Mouse (Mus musculus) ES-E14 (cell line): Measurements from ENCODE around the gene Icam1. TPM values are rescaled to one million over a fixed set of nuclear protein-coding genes. Genes with fewer than 3 reads are reported as not detected.
A peak's percentile ranks its signal among the peaks of the same experiment; 100 is the strongest.

Experiments used
- DNase-seq: peaks from one replicate; pipeline ENCODE4 v3.0.0-alpha.2; 2013; ENCODE audit warnings: low read depth, low spot score
- H3K27ac ChIP-seq: 2 replicates; pipeline ENCODE4 v1.5.1; 2012; ENCODE audit warnings: low read depth, mild to moderate bottlenecking, low read length, moderate library complexity, mixed read lengths; ENCODE audit not compliant: poor library complexity, insufficient read depth, severe bottlenecking
- H3K36me3 ChIP-seq: 2 replicates; pipeline ENCODE4 v1.6.1; 2012; ENCODE audit warnings: mild to moderate bottlenecking, low read length, moderate library complexity, mixed read lengths; ENCODE audit not compliant: control insufficient read depth, poor library complexity, insufficient read depth, severe bottlenecking
- H3K4me1 ChIP-seq, 2 experiments: fragments of 150-350 bp in 1 of 2; sonication (generic) in 1 of 2; 2 replicates each; pipeline ENCODE4 v1.6.1; 2012; ENCODE audit warnings: low read length in 2 of 2, mild to moderate bottlenecking in 1 of 2, mixed read lengths in 1 of 2; ENCODE audit not compliant: control insufficient read depth in 2 of 2, insufficient read depth in 2 of 2, poor library complexity in 1 of 2
- H3K4me3 ChIP-seq, 2 experiments: fragments of 150-350 bp in 1 of 2; sonication (generic) in 1 of 2; 2 replicates each; pipeline ENCODE4 v1.5.1; 2012; ENCODE audit warnings: low read length in 2 of 2, low read depth in 1 of 2, mild to moderate bottlenecking in 1 of 2, mixed read lengths in 1 of 2; ENCODE audit not compliant: insufficient read depth in 1 of 2, poor library complexity in 1 of 2, severe bottlenecking in 1 of 2
- H3K9ac ChIP-seq: 2 replicates; pipeline ENCODE4 v1.6.1; 2012; ENCODE audit warnings: low read depth, mild to moderate bottlenecking, low read length, mixed read lengths; ENCODE audit not compliant: poor library complexity, insufficient read depth, severe bottlenecking
- H3K9me3 ChIP-seq: fragments of 150-350 bp; sonication (generic); 2 replicates; pipeline ENCODE4 v1.6.1; 2012; ENCODE audit warnings: low read depth, mild to moderate bottlenecking, low read length; ENCODE audit not compliant: control insufficient read depth, insufficient read depth
- CHD2 ChIP-seq: IDR thresholded peaks from 2 replicates; pipeline ENCODE4 v1.6.1; 2014; ENCODE audit warnings: mild to moderate bottlenecking, low read depth, low read length, inconsistent platforms
- HCFC1 ChIP-seq: IDR thresholded peaks from 2 replicates; pipeline ENCODE4 v1.6.1; 2012; ENCODE audit warnings: low read length, inconsistent platforms, borderline replicate concordance; ENCODE audit not compliant: insufficient read depth
- MAFK ChIP-seq: IDR thresholded peaks from 2 replicates; pipeline ENCODE4 v1.6.1; 2014; ENCODE audit warnings: mild to moderate bottlenecking, low read depth, low read length, inconsistent platforms; ENCODE audit not compliant: insufficient read depth
- ZC3H11A ChIP-seq: IDR thresholded peaks from 2 replicates; pipeline ENCODE4 v1.6.1; 2012; ENCODE audit warnings: low read depth, mild to moderate bottlenecking, inconsistent platforms, low read length, borderline replicate concordance
- ZNF384 ChIP-seq: IDR thresholded peaks from 2 replicates; pipeline ENCODE4 v1.6.1; 2012; ENCODE audit warnings: low read depth, low read length, inconsistent platforms
- in situ Hi-C, 2 experiments: fragments of 600-800 bp; cut with MboI; formaldehyde crosslinking; loops; one replicate each; pipeline ENCODE4 v1.15.1; 2025; ENCODE audit warnings: low sequenced_read_pairs in 2 of 2, inconsistent platforms in 1 of 2; ENCODE audit not compliant: unreplicated experiment in 2 of 2
- total RNA-seq: library from RNA; depleted of rRNA; stranded (reverse); fragments of 300-350 nt; gene quantifications from 2 replicates; pipeline ENCODE4 v1.2.3, GENCODE M21; 2012; rRNA removed

The Icam1 gene
- 153 and 310 TPM in 2 replicates for total RNA-seq

GRCm38 (mm10) chr9:21015571-21016130 lies at the start of gene Icam1:
Icam1 (plus strand) TSS chr9:21015985.
- H3K4me1 ChIP-seq: peaks cover 8 to 17% of the 10 kb centered on the region in 2 experiments; a peak in 3 of 4 replicates
- in situ Hi-C loops: no loop called here
- TF ChIP-seq MAFK (no peak), ZNF384 (no peak), ZC3H11A (no peak), HCFC1 (peak; percentile 65; the same call in 1 of the 2 replicates), CHD2 (no peak)
- peak within 1 kb of the TSS; percentile 87 to 92 for H3K4me3 ChIP-seq
- peak within 1 kb of the TSS; percentile 85 for H3K27ac ChIP-seq
- peaks cover 18% of the 10 kb centered on the region for H3K36me3 ChIP-seq
- peak within 1 kb of the TSS; percentile 85 for H3K9ac ChIP-seq
- H3K9me3 ChIP-seq: no peaks in the 10 kb centered on the region
- no peak for DNase-seq

- peaks cover 36% of the 10 kb centered on the region for H3K36me3 ChIP-seq
- DNase-seq: no peak
Observed at GRCm38 (mm10) chr9:20966008-20966407, 49.8 kb upstream of the Icam1 start.

GRCm38 (mm10) chr9:20966747-20967146 lies 49.0 kb upstream of the Icam1 start:
- H3K4me3 ChIP-seq: no peak overlapping the region
- TF ChIP-seq ZC3H11A: no peak
- TF ChIP-seq CHD2: no peak
- TF ChIP-seq ZNF384: no peak
- no peak for TF ChIP-seq MAFK
- no peak for TF ChIP-seq HCFC1
- H3K36me3 ChIP-seq: peaks cover 36% of the 10 kb centered on the region
- no peak for DNase-seq
- H3K9ac ChIP-seq: no peak overlapping the region
- H3K9me3 ChIP-seq: no peaks in the 10 kb centered on the region
- in situ Hi-C loops: no loop called here
- peaks cover 8 to 19% of the 10 kb centered on the region in 2 experiments; a peak in 3 of 4 replicates for H3K4me1 ChIP-seq
- H3K27ac ChIP-seq: no peak overlapping the region

More at GRCm38 (mm10) chr9:20966008-20966407, 49.8 kb upstream of the Icam1 start:
- no peak overlapping the region for H3K27ac ChIP-seq
- no peak overlapping the region for H3K9ac ChIP-seq
- no peaks in the 10 kb centered on the region for H3K9me3 ChIP-seq
- TF ChIP-seq ZNF384: no peak
- TF ChIP-seq ZC3H11A: no peak
- TF ChIP-seq HCFC1: no peak
- TF ChIP-seq CHD2: no peak
- TF ChIP-seq MAFK: no peak
- peaks cover 6 to 13% of the 10 kb centered on the region in 2 experiments; a peak in 2 of 4 replicates for H3K4me1 ChIP-seq
- no peak overlapping the region for H3K4me3 ChIP-seq
- in situ Hi-C loops: no loop called here

- peaks cover 14 to 22% of the 10 kb centered on the region in 2 experiments; a peak in 3 of 4 replicates for H3K4me1 ChIP-seq
Observed at GRCm38 (mm10) chr9:20971751-20972140, 44.0 kb upstream of the Icam1 start.

More at GRCm38 (mm10) chr9:20971751-20972140, 44.0 kb upstream of the Icam1 start:
- Histone ChIP-seq H3K36me3 (peaks cover 29% of the 10 kb centered on the region), H3K27ac (peak overlapping the region; percentile 80; the same call in 1 of the 2 replicates), H3K9me3 (no peaks in the 10 kb centered on the region), H3K4me3 (peak overlapping the region in 1 of 2 experiments; percentile 62; a peak in 2 of 4 replicates), H3K9ac (peak overlapping the region; percentile 28; the same call in 1 of the 2 replicates)
- TF ChIP-seq ZNF384 (no peak), MAFK (no peak), CHD2 (no peak), HCFC1 (no peak), ZC3H11A (no peak)
- in situ Hi-C loops: no loop called here
- no peak for DNase-seq
